Mouse (Mus musculus) retina, postnatal 7 days (tissue): ENCODE results near the gene Sapcd1.
"Not testable (repeated sequence)": the region's sequence is repeated elsewhere in the genome, so short reads cannot be mapped to it uniquely, and the experiment has no call there.

Experiments used
- DNase-seq: peaks from one replicate; pipeline ENCODE4 v3.0.0-alpha.2; 2012; ENCODE audit warnings: low read depth, low spot score

Sapcd1 gene

DNA sequence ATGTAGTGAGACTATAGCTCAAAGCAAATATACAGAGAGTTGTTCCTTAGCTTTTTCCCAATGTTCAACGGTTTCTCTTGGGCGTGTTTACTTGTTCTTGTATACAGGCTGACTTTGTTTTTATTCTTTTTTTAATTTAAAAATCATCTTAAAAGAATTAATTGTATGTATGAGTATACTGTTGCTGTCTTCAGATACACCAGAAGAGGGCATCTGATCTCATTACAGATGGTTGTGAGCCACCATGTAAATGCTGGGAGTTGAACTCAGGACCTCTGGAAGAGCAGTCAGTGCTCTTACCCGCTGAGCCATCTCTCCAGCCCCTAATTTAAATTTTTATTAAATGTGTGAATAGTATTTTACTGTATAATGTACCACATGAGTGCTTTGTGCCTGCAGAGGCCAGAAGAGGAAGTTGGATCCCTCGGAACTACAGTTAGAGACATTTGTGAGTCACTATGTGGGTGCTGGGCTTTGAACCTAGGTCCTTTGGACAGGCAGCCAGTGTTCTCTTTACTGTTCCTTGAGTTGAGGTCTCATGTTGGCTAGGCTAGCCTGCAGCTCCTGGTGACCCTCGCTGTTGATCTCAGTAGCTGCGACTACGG is 20.3 kb downstream of the Sapcd1 start:
- DNase-seq: no peak

DNA sequence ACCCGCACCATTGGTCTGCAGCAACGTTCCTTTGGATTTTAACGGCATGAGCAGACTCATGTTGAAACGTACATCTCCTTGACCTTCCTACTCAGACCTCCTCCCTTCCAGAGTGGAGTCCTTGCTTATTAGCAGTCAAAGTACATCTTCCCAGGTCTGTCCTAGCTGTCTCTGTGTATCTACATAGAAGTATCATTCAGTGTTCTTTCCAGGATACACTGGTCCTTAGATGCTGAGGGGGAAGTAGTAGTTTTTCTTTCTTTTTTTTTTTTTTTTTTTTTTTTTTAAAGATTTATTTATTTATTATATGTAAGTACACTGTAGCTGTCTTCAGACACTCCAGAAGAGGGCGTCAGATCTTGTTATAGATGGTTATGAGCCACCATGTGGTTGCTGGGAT is 21.9 kb downstream of the Sapcd1 start:
- DNase-seq: not testable (repeated sequence)

DNA sequence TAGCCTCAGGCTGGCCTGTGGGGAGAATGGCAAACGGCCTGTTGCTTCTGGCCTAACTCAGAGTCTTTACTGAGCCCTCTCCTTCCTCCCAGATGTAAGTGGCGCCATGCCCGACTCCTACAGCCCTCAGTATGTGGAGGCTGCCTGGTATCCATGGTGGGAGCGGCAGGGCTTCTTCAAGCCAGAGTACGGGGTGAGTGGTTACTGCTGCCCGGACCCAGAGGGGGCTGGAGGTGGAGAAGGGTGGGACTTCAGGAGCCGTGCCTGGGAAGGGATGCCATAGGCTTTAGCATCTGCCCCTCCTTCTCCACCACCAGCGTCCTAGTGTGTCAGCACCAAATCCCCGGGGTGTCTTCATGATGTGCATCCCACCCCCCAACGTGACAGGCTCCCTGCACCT is 22.7 kb downstream of the Sapcd1 start:
- DNase-seq: no peak

- no peak for DNase-seq
These were observed 23.6 kb downstream of the Sapcd1 start for GRCm38 (mm10) chr17:35004075-35004717.

- no peak for DNase-seq
These were observed 24.6 kb downstream of the Sapcd1 start for GRCm38 (mm10) chr17:35003022-35003838.

GRCm38 (mm10) chr17:35002153-35002865 is 25.5 kb downstream of the Sapcd1 start:
- DNase-seq: no peak

GRCm38 (mm10) chr17:35001452-35002152 is 26.2 kb downstream of the Sapcd1 start:
- no peak for DNase-seq

DNA sequence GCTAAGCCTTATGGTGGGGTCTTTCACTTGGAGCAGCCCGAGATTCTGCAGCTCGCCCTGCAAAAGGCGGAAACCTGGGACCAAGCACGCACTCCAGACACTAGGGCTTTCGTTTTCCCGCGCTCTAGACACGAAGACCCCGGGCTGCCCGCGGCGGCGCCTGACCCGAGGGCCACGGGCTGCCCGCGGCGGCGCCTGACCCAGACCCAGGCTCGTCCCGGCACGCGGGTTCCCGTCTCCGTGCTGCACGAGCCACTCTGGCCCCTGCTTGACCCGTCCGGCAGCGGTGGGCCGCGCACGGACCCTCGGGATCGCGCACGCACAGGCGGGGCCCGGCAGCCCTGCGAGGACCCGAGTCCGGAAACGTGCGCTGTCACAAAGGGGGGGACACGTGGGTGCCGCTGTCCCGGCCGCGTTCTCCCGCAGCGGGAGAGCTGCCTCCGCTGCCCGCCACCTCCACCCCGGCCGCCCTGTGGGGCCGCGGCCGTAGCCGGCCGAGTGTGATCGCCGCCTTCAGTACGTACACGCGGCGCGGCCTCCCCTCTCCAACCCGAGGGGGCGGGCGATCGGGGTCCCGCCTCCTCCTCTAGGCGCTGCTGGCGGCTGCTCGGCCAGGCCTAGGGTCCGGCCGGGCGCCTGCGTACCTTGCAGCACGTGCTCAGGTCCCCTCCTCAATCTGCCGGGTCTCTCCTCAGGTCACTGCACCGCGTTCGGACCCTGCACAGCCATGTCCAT is 26.9 kb downstream of the Sapcd1 start, which contains the start of gene Vars:
TSS of gene Vars (plus strand) at position 271 of the 735 bp plus-strand sequence.
- DNase-seq: peak; percentile 77

DNA sequence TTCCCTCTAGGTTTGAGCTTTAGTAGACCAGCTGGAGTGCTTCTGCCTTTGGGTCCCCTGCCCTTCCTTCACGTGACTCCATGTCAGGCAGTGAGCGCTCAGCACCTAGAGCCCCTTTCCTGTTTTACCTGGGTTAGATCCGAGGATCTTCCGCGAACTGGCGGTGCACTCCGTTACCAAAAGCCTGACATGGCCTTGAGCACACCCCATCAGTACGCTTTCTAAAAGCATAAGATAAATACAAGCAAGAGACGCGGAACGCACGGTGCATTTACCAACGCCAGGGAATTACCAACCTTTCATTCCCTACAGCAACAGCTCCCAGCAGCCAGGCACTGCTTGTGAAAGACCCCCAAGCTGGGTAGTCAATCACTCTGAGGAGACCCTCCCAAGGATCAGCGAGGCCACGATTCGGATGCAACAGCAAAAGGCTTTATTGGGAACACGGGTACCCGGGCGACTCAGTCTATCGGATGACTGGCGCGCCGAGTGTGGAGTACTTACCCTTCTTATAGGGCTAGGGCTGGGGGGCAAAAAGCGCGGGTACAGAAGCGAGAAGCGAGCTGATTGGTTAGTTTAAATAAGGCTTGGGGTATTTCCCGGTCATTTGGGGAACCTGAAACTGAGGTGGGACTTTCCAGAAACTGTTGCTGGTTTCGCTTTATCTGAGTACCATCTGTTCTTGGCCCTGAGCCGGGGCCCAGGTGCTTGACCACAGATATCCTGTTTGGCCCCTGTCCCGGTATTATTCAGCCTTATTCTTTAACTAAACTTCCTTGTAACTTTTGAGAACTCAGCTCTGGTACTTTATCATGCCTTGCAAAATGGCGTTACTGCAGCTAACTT is 27.7 kb downstream of the Sapcd1 start:
- DNase-seq: not testable (repeated sequence)

DNA sequence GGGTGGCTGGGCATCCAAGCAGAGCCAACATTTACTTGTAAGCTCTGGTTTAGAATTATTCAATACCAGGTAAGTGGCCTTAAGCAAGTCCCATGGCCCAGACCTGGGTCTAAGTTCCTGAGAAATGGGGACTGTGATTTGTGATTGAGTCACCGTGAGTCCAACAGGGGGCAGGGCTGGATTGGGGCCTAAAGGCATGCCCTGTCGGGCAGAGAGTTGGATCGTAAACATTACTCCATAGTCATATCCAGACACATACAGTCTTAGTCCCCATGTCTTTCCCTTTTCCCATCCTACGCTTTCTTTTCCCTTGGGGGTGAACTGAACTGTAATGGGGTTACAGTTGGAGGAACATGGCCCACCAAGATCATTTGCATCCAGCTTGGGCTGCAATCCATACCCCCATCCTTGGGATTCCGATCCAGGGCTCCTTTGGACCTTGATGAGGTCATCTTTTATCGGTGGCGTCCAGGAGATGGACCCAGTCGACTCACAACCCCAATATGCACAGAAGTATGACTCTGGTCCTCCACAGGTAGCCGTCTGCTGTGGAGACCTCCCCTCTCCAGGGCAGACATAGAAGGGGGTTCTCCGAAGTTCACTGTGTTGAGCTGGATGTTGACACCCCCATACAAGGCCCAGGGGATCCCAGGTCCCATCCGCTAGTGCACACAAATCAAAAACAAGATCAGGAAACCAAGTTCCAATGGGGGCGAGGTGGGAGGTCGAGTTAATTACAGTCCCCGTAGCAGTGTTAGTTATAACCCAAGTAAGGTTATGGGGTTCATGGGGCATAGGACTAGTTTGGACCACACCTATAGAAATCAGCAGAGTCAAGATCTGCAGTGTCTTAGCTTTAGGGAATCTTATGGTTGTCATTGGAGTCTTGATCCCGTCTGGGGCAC is 29.0 kb downstream of the Sapcd1 start:
- no peak for DNase-seq

DNA sequence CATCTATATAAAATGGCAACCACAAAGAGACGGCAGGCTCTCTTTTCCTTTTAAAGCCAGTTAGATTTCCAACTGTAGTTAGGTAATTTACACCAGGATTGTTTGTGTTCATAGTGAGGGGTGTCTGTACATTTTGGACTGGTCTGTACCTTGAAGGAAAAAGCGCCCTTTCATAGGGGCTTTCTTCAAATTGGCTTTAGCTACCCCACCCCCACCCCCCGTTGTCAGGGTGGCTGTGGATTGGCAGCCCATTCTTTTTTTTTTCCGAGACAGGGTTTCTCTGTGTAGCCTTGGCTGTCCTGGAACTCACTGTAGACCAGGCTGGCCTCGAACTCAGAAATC is 30.7 kb downstream of the Sapcd1 start:
- no peak for DNase-seq

DNA sequence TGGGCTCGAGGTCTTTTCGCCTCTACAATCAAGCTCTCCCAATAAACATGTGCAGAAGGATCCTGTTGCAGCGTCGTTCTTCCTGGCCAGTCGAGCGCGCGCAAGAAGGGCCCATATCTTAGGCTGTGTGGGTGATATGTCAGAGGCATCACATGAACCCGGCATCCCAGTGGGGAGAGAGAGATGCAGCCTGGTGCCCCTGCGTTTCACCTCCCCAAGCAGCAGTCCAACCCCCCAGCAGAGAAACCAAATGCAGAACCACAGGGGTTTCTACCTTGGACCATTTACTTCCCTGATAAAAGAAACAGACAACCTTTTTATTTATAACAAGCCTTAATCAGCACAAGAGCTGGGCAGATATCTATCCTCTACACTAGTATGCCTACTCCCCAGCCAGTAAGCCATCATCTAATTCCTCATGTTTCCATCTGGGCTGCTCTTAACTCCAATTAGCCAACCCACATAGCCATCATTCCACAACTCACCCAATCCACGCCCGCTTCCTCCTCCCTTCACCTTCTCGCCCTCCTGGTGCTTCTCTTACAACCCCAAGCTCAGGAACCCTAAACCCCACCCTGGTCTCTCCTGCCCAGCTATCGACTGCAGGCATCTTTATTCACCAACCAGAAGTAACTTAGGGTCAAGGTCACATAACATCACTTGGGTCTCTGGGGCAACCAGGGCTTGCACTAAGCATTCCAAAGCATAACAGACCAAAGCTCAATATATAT is 31.2 kb downstream of the Sapcd1 start:
- no peak for DNase-seq

- DNase-seq: not testable (repeated sequence)
These were observed 31.9 kb downstream of the Sapcd1 start for GRCm38 (mm10) chr17:34995927-34996326.

- not testable (repeated sequence) for DNase-seq
These were observed 32.6 kb downstream of the Sapcd1 start for GRCm38 (mm10) chr17:34995192-34995591.

- no peak for DNase-seq
These were observed 33.1 kb downstream of the Sapcd1 start for GRCm38 (mm10) chr17:34994751-34995150.

DNA sequence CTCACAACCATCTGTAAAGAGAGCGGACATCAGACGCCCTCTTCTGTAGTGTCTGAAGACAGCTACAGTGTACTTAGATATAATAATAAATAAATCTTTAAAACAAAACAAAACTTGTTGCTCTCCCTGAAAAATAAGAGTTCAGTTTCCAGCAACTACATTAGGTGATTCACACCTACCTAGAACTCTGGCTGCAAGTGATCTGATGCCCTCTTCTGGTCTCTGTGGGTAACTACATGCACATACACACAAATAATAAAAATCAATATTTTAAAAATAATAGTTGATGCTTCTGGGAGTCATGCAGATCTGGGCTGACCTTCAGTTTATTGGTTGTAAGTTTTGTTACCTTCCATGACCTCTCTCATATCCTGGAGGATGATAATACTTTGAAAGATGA is 43.6 kb downstream of the Sapcd1 start:
- no peak for DNase-seq

DNA sequence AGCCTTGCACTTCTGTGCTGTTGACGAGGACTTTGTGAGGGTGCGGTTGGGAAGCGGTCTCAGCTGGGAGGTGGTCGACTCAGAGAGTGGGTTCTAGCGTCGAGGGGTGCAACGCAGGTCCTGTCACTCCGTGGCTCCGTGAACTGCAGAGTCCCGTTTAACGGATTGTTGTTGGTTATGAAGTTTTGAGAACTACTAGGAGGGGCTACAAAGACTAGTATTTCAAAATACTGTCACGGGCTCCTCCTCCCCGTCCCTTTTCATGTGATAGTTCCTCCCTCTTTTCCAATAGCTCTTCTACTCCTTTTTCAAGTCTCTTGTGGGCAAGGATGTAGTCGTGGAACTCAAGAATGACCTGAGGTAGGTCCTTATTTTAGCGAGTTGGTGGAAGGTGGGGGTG is 45.5 kb downstream of the Sapcd1 start:
- no peak for DNase-seq

GRCm38 (mm10) chr17:34981690-34982180 is 46.1 kb downstream of the Sapcd1 start, which contains the start of gene Lsm2:
Gene Lsm2, plus strand, starts transcription at chr17:34981862.
- peak; percentile 88 for DNase-seq
